Mouse (Mus musculus): ENCODE measurements at regions not wholly inside any gene's neighbourhood (a gene's known extent, or its start where the extent isn't known, plus 50 kb on each side); places are given as distances from the start of the nearest gene placed in this dataset.

GRCm38 (mm10) chr8:89259881-89260280, 215.9 kb upstream of the Sall1 start:
- DNase-seq, result no peak

- DNase-seq, result no peak
Observed at GRCm38 (mm10) chr8:89246342-89246741, 202.4 kb upstream of the Sall1 start.

DNA sequence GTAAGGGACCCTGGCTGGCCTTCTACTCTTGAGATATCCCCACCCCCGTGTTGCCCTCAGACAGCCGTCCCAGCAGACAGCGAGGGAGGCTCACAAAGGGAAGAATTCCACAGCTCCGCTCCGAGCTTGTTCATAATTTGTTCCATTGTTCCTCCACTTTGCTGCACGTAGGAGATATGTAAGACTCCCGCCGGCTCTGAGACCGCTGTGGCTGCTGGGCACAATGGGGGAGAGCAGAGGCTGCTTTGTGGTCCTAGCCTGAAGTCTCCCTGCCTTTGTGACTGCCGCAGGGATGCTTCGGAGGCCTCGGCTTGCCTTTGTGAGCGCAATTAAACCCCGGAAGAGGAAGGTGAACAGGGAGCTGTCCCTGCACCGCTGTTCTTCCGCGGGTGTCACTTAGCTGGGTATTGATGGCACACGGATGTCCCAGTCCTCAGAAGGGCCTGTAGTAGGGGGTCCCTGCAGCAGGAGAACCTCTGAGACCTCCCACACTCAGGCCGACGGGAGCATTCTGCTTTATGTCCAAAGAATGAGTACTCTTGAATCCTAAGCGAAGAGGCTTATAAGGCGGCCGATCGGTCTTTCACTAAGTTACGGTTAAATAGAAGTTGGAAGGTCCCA, 201.3 kb upstream of the Sall1 start:
- no peak for DNase-seq

- no peak for DNase-seq
Observed at GRCm38 (mm10) chr8:89241686-89242085, 197.7 kb upstream of the Sall1 start.

GRCm38 (mm10) chr8:89239626-89240025, 195.7 kb upstream of the Sall1 start:
- DNase-seq, result no peak

- no peak for DNase-seq
Observed at GRCm38 (mm10) chr8:89234041-89234440, 190.1 kb upstream of the Sall1 start.

DNA sequence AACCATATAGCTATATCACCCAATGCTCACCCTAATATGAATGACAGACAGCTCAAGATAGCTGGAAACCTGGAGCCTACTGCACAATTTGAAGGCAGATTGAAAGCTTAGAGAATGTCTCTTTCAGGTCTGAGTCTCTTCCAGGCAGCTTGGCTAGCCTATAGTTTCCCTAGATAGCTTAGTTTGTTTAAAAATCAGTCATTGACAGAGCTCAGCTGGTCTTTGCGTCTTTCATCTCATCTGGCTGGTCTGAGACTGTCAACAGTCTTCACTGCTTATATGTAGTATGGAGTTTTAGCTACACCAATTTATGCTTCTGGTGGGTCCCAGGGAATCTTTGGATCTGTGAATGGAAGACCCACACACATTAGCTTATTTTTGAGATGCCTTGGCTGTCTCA, 188.4 kb upstream of the Sall1 start:
- no peak for DNase-seq

GRCm38 (mm10) chr8:89229144-89229543, 185.2 kb upstream of the Sall1 start:
- DNase-seq, result no peak

DNA sequence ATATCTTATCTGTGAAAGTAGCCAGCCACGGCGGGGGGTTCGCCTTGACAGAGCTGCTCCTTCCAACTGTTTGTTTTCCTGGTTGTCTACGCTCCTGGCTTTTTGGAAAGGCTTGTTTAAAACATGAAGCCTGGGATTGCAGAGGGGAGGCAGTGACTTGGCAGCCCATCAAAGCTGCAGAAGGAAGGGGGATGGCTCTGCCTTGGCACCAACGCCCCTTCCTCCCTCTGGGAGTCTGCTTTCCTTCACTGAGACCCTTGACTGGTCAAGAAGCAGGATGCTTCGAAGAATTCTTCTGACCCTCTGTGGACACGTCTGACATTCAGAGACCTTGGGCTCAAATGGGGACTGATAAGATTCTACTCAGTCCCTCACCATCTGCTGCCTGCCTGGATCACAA, 176.9 kb upstream of the Sall1 start:
- no peak for DNase-seq

DNA sequence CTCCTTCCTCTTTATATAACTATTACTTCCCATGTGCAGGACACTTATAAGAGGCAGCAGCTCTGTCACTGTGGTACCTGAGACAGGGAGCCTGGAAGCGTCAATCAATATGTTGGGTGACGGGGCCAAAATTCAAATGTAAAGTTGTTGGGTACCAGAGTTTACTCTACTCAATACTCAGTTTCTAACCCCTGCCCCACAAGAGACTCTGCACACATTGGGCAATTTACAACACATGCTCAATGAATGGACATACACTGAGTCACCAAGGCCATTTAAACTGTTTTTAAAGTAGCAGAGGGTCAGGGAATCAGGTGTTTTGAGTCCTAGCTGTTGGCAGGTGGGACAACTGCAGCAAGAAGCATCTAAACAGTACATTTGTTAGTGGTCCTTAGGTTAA, 176.4 kb upstream of the Sall1 start:
- no peak for DNase-seq

- DNase-seq, result no peak
Observed at GRCm38 (mm10) chr8:89219156-89219555, 175.2 kb upstream of the Sall1 start.

GRCm38 (mm10) chr8:89217689-89218088, 173.7 kb upstream of the Sall1 start:
- no peak for DNase-seq

DNA sequence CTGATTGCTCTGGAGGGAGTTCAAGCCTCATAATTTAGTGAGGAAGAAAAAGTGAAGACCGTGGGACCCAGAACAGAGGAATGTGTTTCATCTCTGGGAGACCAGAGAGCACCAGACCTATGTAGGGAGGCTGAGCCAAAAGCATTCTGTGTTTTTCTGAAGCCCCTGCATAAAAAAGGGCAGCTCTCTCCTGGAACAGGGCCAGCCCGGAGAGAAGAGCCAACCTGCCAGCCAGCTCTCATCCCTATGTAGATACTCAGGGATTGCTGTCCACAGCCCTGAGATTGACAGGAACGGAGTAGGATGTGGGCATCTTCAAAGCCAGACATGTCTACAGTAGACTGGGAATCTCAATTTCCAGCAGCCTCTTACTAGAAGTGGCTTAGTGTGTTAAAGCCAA, 168.0 kb upstream of the Sall1 start:
- DNase-seq, result no peak

GRCm38 (mm10) chr8:89210684-89211083, 166.7 kb upstream of the Sall1 start:
- no peak for DNase-seq

GRCm38 (mm10) chr8:89207891-89208290, 163.9 kb upstream of the Sall1 start:
- DNase-seq, result no peak

GRCm38 (mm10) chr8:89202484-89203096, 158.6 kb upstream of the Sall1 start:
- no peak for DNase-seq

GRCm38 (mm10) chr8:89200301-89200700, 156.3 kb upstream of the Sall1 start:
- DNase-seq, result no peak

GRCm38 (mm10) chr8:89185314-89185713, 141.4 kb upstream of the Sall1 start:
- DNase-seq, result no peak

GRCm38 (mm10) chr8:89175631-89176030, 131.7 kb upstream of the Sall1 start:
- DNase-seq, result no peak

GRCm38 (mm10) chr8:89171561-89171960, 127.6 kb upstream of the Sall1 start:
- no peak for DNase-seq

DNA sequence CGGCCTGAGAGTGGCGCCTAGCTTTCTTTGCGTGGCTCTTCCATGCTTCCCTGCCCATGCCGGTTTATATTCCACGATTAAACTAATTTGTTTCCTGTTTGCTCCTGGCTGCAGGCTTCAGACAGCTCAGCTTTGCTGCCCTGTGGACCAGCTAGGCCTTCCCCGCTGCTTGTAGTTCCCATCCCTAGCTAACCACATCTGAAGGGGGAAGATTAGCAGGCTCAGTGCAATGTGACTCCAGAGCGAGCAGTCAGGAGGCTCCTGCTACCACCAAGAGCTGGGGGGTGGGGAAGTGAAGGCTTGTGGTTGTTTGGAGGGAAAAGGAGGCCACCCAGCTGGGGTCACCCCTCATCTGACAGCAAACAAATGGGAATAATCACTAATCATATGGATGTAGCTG, 125.5 kb upstream of the Sall1 start:
- no peak for DNase-seq

- DNase-seq, result no peak
Observed at GRCm38 (mm10) chr8:89167026-89167425, 123.1 kb upstream of the Sall1 start.

DNA sequence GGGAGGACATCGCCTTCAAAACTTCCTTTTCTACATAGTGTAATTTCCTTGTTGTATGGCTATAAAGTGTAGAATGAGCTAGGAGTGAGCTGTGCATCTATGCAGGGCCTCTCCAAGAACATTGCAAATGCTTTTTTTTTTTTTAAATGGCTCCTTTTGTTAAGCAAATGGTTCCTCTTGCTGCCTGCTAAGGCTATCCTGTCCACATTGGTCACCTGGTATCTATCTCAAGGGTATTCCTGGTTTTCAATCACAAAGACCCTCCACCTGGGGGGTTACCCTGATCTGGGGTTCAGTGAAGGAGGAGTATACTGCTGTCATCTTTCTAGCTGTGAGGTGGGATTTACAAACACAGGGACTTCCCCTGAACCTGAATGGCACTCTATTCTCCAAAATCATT, 112.9 kb upstream of the Sall1 start:
- DNase-seq, result no peak

GRCm38 (mm10) chr8:89153605-89154004, 109.6 kb upstream of the Sall1 start:
- no peak for DNase-seq

Measured in thymus, postnatal 25 days (tissue).